Mouse (Mus musculus): Measurements from ENCODE around the gene Sptbn4. TPM values are rescaled to one million over a fixed set of nuclear protein-coding genes. Genes with fewer than 3 reads are reported as not detected.

The Sptbn4 gene
- total and polyA plus RNA-seq, 2 experiments from 2014 or later: 3.8 to 22.3 TPM

GRCm38 (mm10) chr7:27324928-27325327, 122.6 kb downstream of the Sptbn4 start:
- WGBS: 60% methylated on average over 18 of the region's 20 CpGs
- peaks cover 34% of the 10 kb centered on the region for H3K27me3 ChIP-seq (ENCODE audit: insufficient read depth, low read length)

GRCm38 (mm10) chr7:27324161-27324560, 123.3 kb downstream of the Sptbn4 start:
- Histone ChIP-seq H3K9ac (no peak overlapping the region), H3K36me3 (ENCODE audit: insufficient read depth) (peaks cover 12% of the 10 kb centered on the region; the same call in 1 of the 2 replicates), H3K27me3 (ENCODE audit: insufficient read depth, low read length) (peaks cover 26% of the 10 kb centered on the region), H3K27ac (ENCODE audit: low read depth, low read length) (no peak overlapping the region), H3K4me2 (ENCODE audit: low read depth) (no peak overlapping the region), H3K9me3 (ENCODE audit: low read length) (no peaks in the 10 kb centered on the region), H3K4me3 (ENCODE audit: low read depth, low read length) (no peak overlapping the region), H3K4me1 (ENCODE audit: insufficient read depth) (no peaks in the 10 kb centered on the region)
- TF ChIP-seq CTCF (IDR thresholded peaks at IDR 0.05; ENCODE audit: low read depth): no peak
- WGBS: 96% methylated on average over 11 of the region's 11 CpGs
- no peak for DNase-seq
- ATAC-seq: no peak

More at GRCm38 (mm10) chr7:27324928-27325327, 122.6 kb downstream of the Sptbn4 start:
- peaks cover 8% of the 10 kb centered on the region; the same call in 1 of the 2 replicates for H3K36me3 ChIP-seq (ENCODE audit: insufficient read depth)
- no peak for DNase-seq
- H3K9me3 ChIP-seq (ENCODE audit: low read length): no peaks in the 10 kb centered on the region
- no peaks in the 10 kb centered on the region; the same call in 1 of the 2 replicates for H3K4me1 ChIP-seq (ENCODE audit: insufficient read depth)
- no peak overlapping the region for H3K9ac ChIP-seq
- ATAC-seq: no peak
- no peak overlapping the region for H3K27ac ChIP-seq (ENCODE audit: low read depth, low read length)
- no peak overlapping the region for H3K4me2 ChIP-seq (ENCODE audit: low read depth)
- no peak for TF ChIP-seq CTCF (IDR thresholded peaks at IDR 0.05; ENCODE audit: low read depth)
- H3K4me3 ChIP-seq (ENCODE audit: low read depth, low read length): no peak overlapping the region

- 88% methylated on average over 5 of the region's 5 CpGs for WGBS
- Histone ChIP-seq H3K27ac (ENCODE audit: low read depth, low read length) (no peak overlapping the region), H3K36me3 (ENCODE audit: insufficient read depth) (peaks cover 14% of the 10 kb centered on the region; the same call in 1 of the 2 replicates), H3K9ac (no peak overlapping the region), H3K27me3 (ENCODE audit: insufficient read depth, low read length) (peaks cover 15% of the 10 kb centered on the region), H3K4me2 (ENCODE audit: low read depth) (no peak overlapping the region), H3K9me3 (ENCODE audit: low read length) (no peaks in the 10 kb centered on the region), H3K4me3 (ENCODE audit: low read depth, low read length) (no peak overlapping the region), H3K4me1 (ENCODE audit: insufficient read depth) (no peaks in the 10 kb centered on the region)
- ATAC-seq: no peak
- no peak for DNase-seq
- no peak for TF ChIP-seq CTCF (IDR thresholded peaks at IDR 0.05; ENCODE audit: low read depth)
These were observed 124.5 kb downstream of the Sptbn4 start for GRCm38 (mm10) chr7:27323001-27323400.

GRCm38 (mm10) chr7:27322291-27322690, 125.2 kb downstream of the Sptbn4 start:
- 35% methylated on average over 13 of the region's 13 CpGs for WGBS
- no peak for ATAC-seq
- H3K4me3 ChIP-seq (ENCODE audit: low read depth, low read length): no peak overlapping the region
- H3K9ac ChIP-seq: no peak overlapping the region
- H3K4me2 ChIP-seq (ENCODE audit: low read depth): no peak overlapping the region
- H3K4me1 ChIP-seq (ENCODE audit: insufficient read depth): no peaks in the 10 kb centered on the region
- DNase-seq: no peak
- H3K36me3 ChIP-seq (ENCODE audit: insufficient read depth): peaks cover 12% of the 10 kb centered on the region; the same call in 1 of the 2 replicates
- H3K9me3 ChIP-seq (ENCODE audit: low read length): no peaks in the 10 kb centered on the region
- TF ChIP-seq CTCF (IDR thresholded peaks at IDR 0.05; ENCODE audit: low read depth): no peak
- H3K27me3 ChIP-seq (ENCODE audit: insufficient read depth, low read length): peaks cover 8% of the 10 kb centered on the region
- no peak overlapping the region for H3K27ac ChIP-seq (ENCODE audit: low read depth, low read length)

GRCm38 (mm10) chr7:27319411-27319810, 128.1 kb downstream of the Sptbn4 start:
- TF ChIP-seq CTCF (IDR thresholded peaks at IDR 0.05; ENCODE audit: low read depth): no peak
- Histone ChIP-seq H3K4me1 (ENCODE audit: insufficient read depth) (no peaks in the 10 kb centered on the region), H3K9ac (no peak overlapping the region), H3K4me2 (ENCODE audit: low read depth) (no peak overlapping the region), H3K36me3 (ENCODE audit: insufficient read depth) (0 out of 2 replicates have a peak, but pooled peaks cover 12% of the 10 kb centered on the region), H3K4me3 (ENCODE audit: low read depth, low read length) (no peak overlapping the region), H3K27ac (ENCODE audit: low read depth, low read length) (no peak overlapping the region), H3K27me3 (ENCODE audit: insufficient read depth, low read length) (no peaks in the 10 kb centered on the region), H3K9me3 (ENCODE audit: low read length) (no peaks in the 10 kb centered on the region)
- no peak for DNase-seq
- no peak for ATAC-seq
- 94% methylated on average over 22 of the region's 22 CpGs for WGBS

GRCm38 (mm10) chr7:27315958-27316357, 131.5 kb downstream of the Sptbn4 start:
- no peak overlapping the region for H3K4me2 ChIP-seq (ENCODE audit: low read depth)
- WGBS: 20% methylated on average over 7 of the region's 7 CpGs
- H3K9ac ChIP-seq: no peak overlapping the region
- H3K9me3 ChIP-seq (ENCODE audit: low read length): no peaks in the 10 kb centered on the region
- peak; percentile 87 for ATAC-seq
- peak; percentile 71 for DNase-seq
- no peaks in the 10 kb centered on the region for H3K4me1 ChIP-seq (ENCODE audit: insufficient read depth)
- H3K4me3 ChIP-seq (ENCODE audit: low read depth, low read length): no peak overlapping the region
- 0 out of 2 replicates have a peak, but pooled peaks cover 6% of the 10 kb centered on the region for H3K36me3 ChIP-seq (ENCODE audit: insufficient read depth)
- H3K27ac ChIP-seq (ENCODE audit: low read depth, low read length): peak overlapping the region; percentile 40
- TF ChIP-seq CTCF (IDR thresholded peaks at IDR 0.05; ENCODE audit: low read depth): no peak
- H3K27me3 ChIP-seq (ENCODE audit: insufficient read depth, low read length): no peaks in the 10 kb centered on the region

- Histone ChIP-seq H3K27ac (ENCODE audit: low read depth, low read length) (no peak overlapping the region), H3K36me3 (ENCODE audit: insufficient read depth) (0 out of 2 replicates have a peak, but pooled peaks cover 5% of the 10 kb centered on the region), H3K4me3 (ENCODE audit: low read depth, low read length) (no peak overlapping the region), H3K4me2 (ENCODE audit: low read depth) (no peak overlapping the region), H3K4me1 (ENCODE audit: insufficient read depth) (no peaks in the 10 kb centered on the region), H3K27me3 (ENCODE audit: insufficient read depth, low read length) (no peaks in the 10 kb centered on the region), H3K9ac (no peak overlapping the region), H3K9me3 (ENCODE audit: low read length) (no peaks in the 10 kb centered on the region)
- TF ChIP-seq CTCF (IDR thresholded peaks at IDR 0.05; ENCODE audit: low read depth): peak; percentile 29; the same call in 1 of the 2 replicates
- no peak for DNase-seq
- ATAC-seq: no peak
- WGBS: 97% methylated on average over 3 of the region's 3 CpGs
These were observed 133.1 kb downstream of the Sptbn4 start for GRCm38 (mm10) chr7:27314393-27314792.
